Mouse (Mus musculus): Measurements from ENCODE around the gene Gne.

Gene Gne

GRCm38 (mm10) chr4:44083945-44084344 is at the start of gene Gne:
Gne (minus strand) TSS chr4:44084177.
- no peak for DNase-seq (ENCODE audit: low read depth, low spot score)

DNA sequence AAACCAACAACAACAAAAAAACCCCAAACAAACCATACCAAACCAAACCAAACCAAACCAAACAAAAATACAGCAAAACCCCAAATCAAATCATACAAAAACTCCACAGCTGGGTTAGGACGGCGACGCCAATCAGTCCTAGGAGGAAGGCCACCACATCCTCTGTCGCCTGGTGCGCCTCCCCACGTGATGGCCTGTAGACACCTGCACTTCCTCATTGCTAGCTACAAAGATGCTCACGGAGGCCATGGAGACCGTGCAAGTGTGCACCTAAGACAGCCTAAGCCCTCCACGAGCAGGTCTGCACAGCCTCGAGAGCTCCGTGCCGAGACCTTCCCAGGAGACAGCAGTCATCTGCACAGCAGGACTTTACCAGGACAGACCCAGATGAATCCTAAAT is 42.8 kb upstream of the Gne start:
- DNase-seq (ENCODE audit: low read depth, low spot score): no peak

GRCm38 (mm10) chr4:44119410-44120201 is 35.6 kb upstream of the Gne start:
- DNase-seq (ENCODE audit: low read depth, low spot score): peak; percentile 49

DNA sequence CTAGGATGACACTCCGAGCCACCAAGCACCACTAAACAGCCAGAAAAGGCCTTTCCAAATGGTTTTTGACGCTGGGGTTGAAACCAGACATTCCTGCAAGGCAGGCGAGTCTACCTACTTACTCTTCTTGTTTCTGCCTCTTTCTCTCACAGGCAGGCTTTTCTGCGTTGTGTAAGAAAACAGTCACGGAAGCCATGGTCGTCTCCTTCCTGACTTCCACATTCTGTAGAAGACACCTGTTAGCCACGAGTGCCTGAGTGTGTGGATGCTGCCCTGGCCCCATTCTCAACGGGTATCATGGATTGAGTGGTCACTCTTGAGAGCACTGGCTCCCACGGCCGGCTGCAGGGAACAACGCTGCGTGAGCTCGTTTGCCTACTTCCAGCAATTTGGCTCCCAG is 31.1 kb upstream of the Gne start:
- no peak for DNase-seq (ENCODE audit: low read depth, low spot score)

DNA sequence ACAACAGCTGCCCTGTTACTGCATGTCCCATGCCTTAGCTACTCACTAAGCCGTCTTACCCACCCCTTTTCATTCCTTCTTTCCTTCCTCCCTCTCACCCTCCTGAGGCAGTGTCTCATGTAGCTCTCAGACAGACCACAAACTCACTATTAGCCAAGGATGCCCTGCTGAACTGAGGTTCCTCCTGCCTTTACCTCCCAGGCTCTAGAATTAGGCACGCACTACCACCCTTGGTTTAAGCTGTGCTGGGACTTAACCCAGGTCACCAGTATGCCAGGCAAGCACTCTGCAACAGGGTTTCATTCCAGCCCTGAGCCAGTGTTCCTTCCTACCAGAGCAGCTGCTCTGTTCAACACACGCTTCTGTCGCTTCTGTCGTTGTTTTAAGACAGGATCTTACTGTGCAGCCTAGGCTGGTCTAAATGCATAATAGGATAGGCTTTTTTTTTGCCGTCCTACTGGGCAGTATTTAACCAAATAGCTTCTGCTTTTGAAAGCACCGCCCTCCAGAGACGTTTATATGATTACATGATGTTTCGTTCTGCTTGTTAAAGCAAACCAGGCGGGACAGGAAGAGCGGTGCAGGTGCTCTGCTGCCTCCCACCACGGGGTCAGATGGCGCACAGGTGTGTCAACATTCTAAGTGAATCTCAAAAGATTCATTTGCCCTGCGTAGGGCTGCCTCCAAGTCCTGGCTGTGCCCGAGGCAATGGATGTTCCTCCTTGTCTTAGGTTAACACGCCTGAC is 29.6 kb upstream of the Gne start:
- no peak for DNase-seq (ENCODE audit: low read depth, low spot score)

GRCm38 (mm10) chr4:44112741-44113140 is 28.8 kb upstream of the Gne start:
- no peak for DNase-seq (ENCODE audit: low read depth, low spot score)

- no peak for DNase-seq (ENCODE audit: low read depth, low spot score)
Measured at GRCm38 (mm10) chr4:44110771-44111170, 26.8 kb upstream of the Gne start.

- DNase-seq (ENCODE audit: low read depth, low spot score): no peak
Measured at GRCm38 (mm10) chr4:44108297-44108696, 24.3 kb upstream of the Gne start.

GRCm38 (mm10) chr4:44107339-44107738 is 23.4 kb upstream of the Gne start:
- no peak for DNase-seq (ENCODE audit: low read depth, low spot score)

GRCm38 (mm10) chr4:44106297-44106821 is 22.4 kb upstream of the Gne start:
- DNase-seq (ENCODE audit: low read depth, low spot score): no peak

- DNase-seq (ENCODE audit: low read depth, low spot score): no peak
Measured at GRCm38 (mm10) chr4:44104195-44104917, 20.4 kb upstream of the Gne start.

DNA sequence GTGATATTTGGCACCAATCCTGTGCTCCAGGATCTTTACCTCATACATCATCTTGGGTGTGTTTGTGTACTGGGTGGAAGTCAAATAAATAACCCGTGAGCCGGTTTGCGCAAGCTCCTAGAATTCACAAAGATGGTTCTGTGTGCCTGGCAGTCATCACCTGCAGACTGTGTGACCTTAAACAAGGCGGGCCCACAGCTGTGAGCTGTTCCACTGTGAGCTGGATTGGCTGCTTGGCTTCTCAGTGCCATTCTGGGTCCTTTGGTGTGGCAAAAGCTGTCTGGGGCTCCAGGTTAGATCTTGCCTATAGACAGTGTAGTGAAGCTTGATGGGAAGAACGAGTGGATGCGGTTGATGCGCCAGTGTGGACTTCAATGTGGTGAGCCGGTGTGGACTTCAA is 19.6 kb upstream of the Gne start:
- no peak for DNase-seq (ENCODE audit: low read depth, low spot score)

DNA sequence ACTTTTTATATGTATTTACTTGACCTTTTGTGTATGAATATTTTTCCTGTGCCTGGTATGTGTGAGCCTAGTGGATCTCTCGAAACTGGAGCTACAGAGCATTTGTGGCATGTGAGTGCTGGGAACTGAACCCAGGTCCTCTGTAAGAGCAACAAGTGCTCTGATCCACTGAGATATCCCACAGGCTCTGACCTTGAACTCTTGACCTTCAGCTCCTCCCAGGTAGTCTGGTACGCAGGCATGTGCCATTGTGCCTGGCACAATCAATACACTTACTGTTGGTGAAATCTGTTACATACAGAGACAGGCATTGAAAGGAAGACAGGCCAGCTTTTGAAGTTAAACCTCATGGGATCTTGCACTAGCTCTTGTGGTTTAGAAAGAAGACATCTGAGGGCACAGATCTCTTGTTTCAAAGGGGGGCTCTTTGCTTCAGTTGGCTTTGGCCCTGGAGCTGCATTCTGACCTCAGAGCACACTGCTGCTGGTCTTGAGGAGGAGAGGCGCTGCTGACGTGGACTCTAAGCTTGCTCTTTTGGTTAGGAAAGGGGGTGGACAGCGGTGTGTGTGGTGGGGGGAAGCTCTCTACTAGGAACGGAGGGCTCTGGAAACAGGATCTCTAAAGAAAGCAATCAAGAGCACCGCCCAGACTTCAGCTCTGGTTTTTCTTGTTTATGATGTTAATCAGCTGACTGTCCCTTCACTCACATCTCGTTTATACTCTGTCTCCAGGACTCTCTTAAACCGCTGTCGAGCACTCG is 13.8 kb upstream of the Gne start:
- no peak for DNase-seq (ENCODE audit: low read depth, low spot score)

DNA sequence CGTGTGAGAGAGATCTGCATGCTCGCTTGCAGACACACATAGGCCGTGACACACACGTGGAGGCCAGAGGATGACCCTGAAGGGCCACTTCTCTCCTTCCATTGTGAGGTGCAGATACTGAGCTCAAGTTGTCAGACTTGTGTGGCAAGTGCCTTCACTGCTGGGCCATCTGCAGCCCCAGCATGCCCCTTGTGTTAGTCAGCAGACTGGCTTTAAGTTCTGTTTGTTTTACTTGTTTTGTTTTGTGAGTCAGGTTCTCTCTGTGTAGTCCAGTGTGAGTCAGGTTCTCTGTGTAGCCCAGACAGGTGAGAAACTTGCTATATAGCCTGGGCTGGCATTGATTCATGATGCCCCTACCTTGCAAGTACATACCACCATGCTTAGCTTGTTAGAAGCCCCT is 10.5 kb upstream of the Gne start:
- no peak for DNase-seq (ENCODE audit: low read depth, low spot score)

- no peak for DNase-seq (ENCODE audit: low read depth, low spot score)
Measured at GRCm38 (mm10) chr4:44092359-44092758, 8.4 kb upstream of the Gne start.

GRCm38 (mm10) chr4:44085566-44085965 is 1.6 kb upstream of the Gne start:
- no peak for DNase-seq (ENCODE audit: low read depth, low spot score)

- DNase-seq (ENCODE audit: low read depth, low spot score): no peak
Measured at GRCm38 (mm10) chr4:44084602-44085325, 787 bp upstream of the Gne start.

DNA sequence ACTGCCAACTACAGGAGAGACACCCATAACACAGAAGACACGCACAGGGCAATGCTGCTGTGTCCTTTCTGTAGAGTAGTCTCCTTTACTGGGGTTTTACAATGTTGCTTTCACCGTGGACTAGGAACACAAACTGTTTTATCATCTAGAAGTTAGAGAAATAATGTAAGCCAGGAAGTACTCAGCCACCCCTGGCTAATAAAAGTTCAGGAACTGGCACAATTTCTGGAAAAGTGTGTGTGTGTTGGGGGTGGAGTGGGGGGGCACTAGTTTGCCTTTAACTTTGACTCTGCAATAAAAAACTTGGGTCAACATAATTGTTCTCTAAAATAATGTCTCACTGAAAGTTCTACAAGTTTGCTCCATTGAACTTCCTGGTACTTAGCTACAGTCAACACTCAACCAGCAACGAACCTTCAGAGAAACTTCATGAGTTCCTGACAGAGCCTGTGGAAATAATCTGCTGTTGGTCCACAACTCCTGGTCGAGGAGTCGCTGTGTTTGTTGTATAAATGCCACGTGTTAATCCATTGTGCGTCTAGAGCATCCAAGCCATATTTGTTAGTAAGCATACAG is 5.5 kb downstream of the Gne start:
- no peak for DNase-seq (ENCODE audit: low read depth, low spot score)

DNA sequence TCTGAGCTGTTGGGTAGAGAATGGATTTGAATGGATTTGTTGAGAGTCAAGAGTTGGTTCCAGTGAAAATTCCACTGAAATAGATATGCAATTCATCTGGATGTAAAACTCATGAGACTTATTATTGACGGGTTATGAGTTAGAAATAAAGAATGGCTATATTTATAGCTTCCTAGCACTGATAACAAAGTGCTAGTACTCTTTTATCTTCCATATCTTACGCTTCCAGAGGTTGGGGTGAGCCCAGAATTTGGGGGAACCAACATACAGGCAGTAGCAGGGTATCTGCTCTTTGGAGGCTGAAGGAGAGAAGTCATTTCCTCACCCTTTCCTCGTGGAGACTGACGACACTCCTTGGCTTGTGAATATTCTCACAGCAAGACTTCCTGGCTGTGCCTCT is 9.6 kb downstream of the Gne start:
- DNase-seq (ENCODE audit: low read depth, low spot score): no peak

DNA sequence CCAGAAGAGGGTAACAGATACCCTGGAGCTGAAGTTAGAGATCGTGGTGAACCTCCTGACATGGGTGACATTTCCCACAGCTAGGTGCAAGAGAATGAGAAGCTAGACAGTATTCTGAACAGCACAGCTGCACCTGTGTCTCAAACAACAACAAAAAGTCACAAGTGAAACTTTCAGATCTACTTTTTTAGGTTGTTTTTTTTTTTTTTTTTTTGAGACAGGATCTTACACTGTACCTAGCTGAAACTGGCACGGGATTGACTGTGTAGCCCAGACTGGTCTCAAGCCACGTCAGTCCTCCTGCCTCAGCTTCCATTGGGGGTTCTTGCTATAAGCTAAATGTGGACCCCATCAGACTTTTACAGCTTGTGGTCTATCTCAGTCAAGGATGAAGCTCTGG is 10.2 kb downstream of the Gne start:
- DNase-seq (ENCODE audit: low read depth, low spot score): no peak

Data from retina, adult 2 months (tissue).